Mouse (Mus musculus) stomach, embryonic 16.5 days (tissue): ENCODE data around the gene Prr15l. TPM values are rescaled to one million over a fixed set of nuclear protein-coding genes. Genes with fewer than 3 reads are reported as not detected.

Experiments used
- ATAC-seq: fragments of 200-750 bp; cut with Nextera tagmentation; 2 replicates; pipeline ENCODE4 v1.8.0; 2017; ENCODE audit warnings: moderate number of reproducible peaks, moderate TSS enrichment; ENCODE audit not compliant: insufficient read depth, low FRiP score
- H3K27ac ChIP-seq: fragments of 300-500 bp; sonication (generic); 2 replicates; pipeline ENCODE4 v1.5.1; 2014; ENCODE audit warnings: low read length
- H3K27me3 ChIP-seq: fragments of 300-500 bp; sonication (generic); 2 replicates; pipeline ENCODE4 v1.6.1; 2014; ENCODE audit warnings: low read length, control low read depth, mixed read lengths; ENCODE audit not compliant: control insufficient read depth, insufficient read depth
- H3K36me3 ChIP-seq: fragments of 300-500 bp; sonication (generic); 2 replicates; pipeline ENCODE4 v1.6.1; 2014; ENCODE audit warnings: low read length; ENCODE audit not compliant: control insufficient read depth, insufficient read depth
- H3K4me1 ChIP-seq: fragments of 300-500 bp; sonication (generic); 2 replicates; pipeline ENCODE4 v1.6.1; 2014; ENCODE audit warnings: low read length, control low read depth, mixed read lengths; ENCODE audit not compliant: control insufficient read depth, insufficient read depth
- H3K4me2 ChIP-seq: fragments of 300-500 bp; sonication (generic); 2 replicates; pipeline ENCODE4 v1.6.1; 2014; ENCODE audit warnings: low read depth, low read length, mixed read lengths
- H3K4me3 ChIP-seq: fragments of 300-500 bp; sonication (generic); replicated peaks from 2 replicates; pipeline ENCODE4 v1.5.1; 2014; ENCODE audit warnings: mild to moderate bottlenecking, low read length
- H3K9ac ChIP-seq: fragments of 300-500 bp; sonication (generic); 2 replicates; pipeline ENCODE4 v1.6.1; 2014; ENCODE audit warnings: low read length
- H3K9me3 ChIP-seq: fragments of 300-500 bp; sonication (generic); replicated peaks from 2 replicates; pipeline ENCODE4 v1.6.1; 2016; ENCODE audit warnings: low read length, control low read depth; ENCODE audit not compliant: control insufficient read depth
- WGBS: fragments of 180-500 bp; shearing (Covaris S2); extraction: QIAGEN DNeasy Blood & Tissue Kit; methylation state at CpG from one replicate; pipeline ENCODE4 v1.1.7; 2014; 5-methylcytosine and 5-hydroxymethylcytosine counted together
- polyA plus RNA-seq: library from polyadenylated mRNA; unstranded; fragments of >200 nt; fragmentation: Nextera tagmentation; extraction: Ambion mirVana; gene quantifications from 2 replicates; pipeline ENCODE4 v1.2.1, GENCODE M21; 2015

Prr15l gene
- polyA plus RNA-seq, 1 experiment from 2014 or later: 70.8 TPM

- 68% methylated on average over 16 of the region's 16 CpGs for WGBS
- Histone ChIP-seq H3K27ac (no peak overlapping the region), H3K9ac (no peak overlapping the region), H3K4me2 (no peak overlapping the region), H3K4me1 (peaks cover 24% of the 10 kb centered on the region), H3K9me3 (no peaks in the 10 kb centered on the region), H3K4me3 (no peak overlapping the region), H3K36me3 (no peaks in the 10 kb centered on the region), H3K27me3 (no peaks in the 10 kb centered on the region)
- ATAC-seq: no peak
Observed at GRCm38 (mm10) chr11:96940578-96941465, 12.9 kb downstream of the Prr15l start.

- Histone ChIP-seq H3K4me3 (no peak overlapping the region), H3K36me3 (no peaks in the 10 kb centered on the region), H3K27ac (no peak overlapping the region), H3K4me2 (no peak overlapping the region), H3K27me3 (no peaks in the 10 kb centered on the region), H3K9me3 (no peaks in the 10 kb centered on the region), H3K9ac (no peak overlapping the region), H3K4me1 (peaks cover 22% of the 10 kb centered on the region; the same call in 1 of the 2 replicates)
- no peak for ATAC-seq
- 65% methylated on average over 6 of the region's 6 CpGs for WGBS
Observed at GRCm38 (mm10) chr11:96941989-96942590, 14.2 kb downstream of the Prr15l start.

- peak within 1 kb of the TSS; percentile 74 for H3K9ac ChIP-seq
- under 1% methylated on average over 29 of the region's 29 CpGs for WGBS
Observed at GRCm38 (mm10) chr11:96943746-96944304, 15.9 kb downstream of the Prr15l start, which contains the start of gene Pnpo. Pnpo (minus strand) TSS chr11:96943986.

GRCm38 (mm10) chr11:96944844-96945580 lies 17.1 kb downstream of the Prr15l start:
- Histone ChIP-seq H3K4me3 (peak overlapping the region; percentile 63), H3K4me1 (0 out of 2 replicates have a peak, but pooled peaks cover 10% of the 10 kb centered on the region), H3K4me2 (peak overlapping the region; percentile 93), H3K27me3 (no peaks in the 10 kb centered on the region), H3K9ac (peak overlapping the region; percentile 70), H3K27ac (0 out of 2 replicates have a peak overlapping the region, but pooled peaks have one; percentile 30), H3K9me3 (no peaks in the 10 kb centered on the region), H3K36me3 (no peaks in the 10 kb centered on the region)
- no peak for ATAC-seq
- 65% methylated on average over 14 of the region's 14 CpGs for WGBS

More at GRCm38 (mm10) chr11:96943746-96944304, 15.9 kb downstream of the Prr15l start, which contains the start of gene Pnpo:
- peak; percentile 95 for ATAC-seq
- peak within 1 kb of the TSS; percentile 63 for H3K4me3 ChIP-seq
- H3K4me2 ChIP-seq: peak within 1 kb of the TSS; percentile 93
- no peaks in the 10 kb centered on the region for H3K27me3 ChIP-seq
- 0 out of 2 replicates have a peak, but pooled peaks cover 11% of the 10 kb centered on the region for H3K4me1 ChIP-seq
- H3K9me3 ChIP-seq: no peaks in the 10 kb centered on the region
- H3K27ac ChIP-seq: peak within 1 kb of the TSS; percentile 72
- H3K36me3 ChIP-seq: no peaks in the 10 kb centered on the region

- no peaks in the 10 kb centered on the region for H3K27me3 ChIP-seq
- no peak overlapping the region for H3K4me2 ChIP-seq
- H3K4me1 ChIP-seq: 0 out of 2 replicates have a peak, but pooled peaks cover 10% of the 10 kb centered on the region
- H3K9me3 ChIP-seq: no peaks in the 10 kb centered on the region
- no peak overlapping the region for H3K9ac ChIP-seq
- no peak for ATAC-seq
- no peaks in the 10 kb centered on the region for H3K36me3 ChIP-seq
- WGBS: 86% methylated on average over 9 of the region's 9 CpGs
- H3K4me3 ChIP-seq: no peak overlapping the region
- no peak overlapping the region for H3K27ac ChIP-seq
Observed at GRCm38 (mm10) chr11:96946498-96946897, 18.6 kb downstream of the Prr15l start.

GRCm38 (mm10) chr11:96947849-96948248 lies 19.9 kb downstream of the Prr15l start:
- no peaks in the 10 kb centered on the region for H3K27me3 ChIP-seq

GRCm38 (mm10) chr11:96950767-96951166 lies 22.9 kb downstream of the Prr15l start:
- Histone ChIP-seq H3K27me3 (no peaks in the 10 kb centered on the region), H3K9me3 (no peaks in the 10 kb centered on the region), H3K4me1 (peaks cover 12% of the 10 kb centered on the region; the same call in 1 of the 2 replicates), H3K36me3 (no peaks in the 10 kb centered on the region), H3K4me2 (no peak overlapping the region), H3K9ac (no peak overlapping the region), H3K4me3 (no peak overlapping the region), H3K27ac (no peak overlapping the region)
- 96% methylated on average over 3 of the region's 3 CpGs for WGBS
- no peak for ATAC-seq

More at GRCm38 (mm10) chr11:96947849-96948248, 19.9 kb downstream of the Prr15l start:
- Histone ChIP-seq H3K4me3 (no peak overlapping the region), H3K27ac (peak overlapping the region; percentile 11), H3K4me1 (0 out of 2 replicates have a peak, but pooled peaks cover 10% of the 10 kb centered on the region), H3K4me2 (no peak overlapping the region), H3K36me3 (no peaks in the 10 kb centered on the region), H3K9me3 (no peaks in the 10 kb centered on the region), H3K9ac (no peak overlapping the region)
- no peak for ATAC-seq
- WGBS: 77% methylated on average over 4 of the region's 4 CpGs

- Histone ChIP-seq H3K4me2 (no peak overlapping the region), H3K9ac (no peak overlapping the region), H3K4me1 (peaks cover 15% of the 10 kb centered on the region; the same call in 1 of the 2 replicates), H3K27me3 (no peaks in the 10 kb centered on the region), H3K9me3 (no peaks in the 10 kb centered on the region), H3K27ac (no peak overlapping the region), H3K36me3 (peaks cover 6% of the 10 kb centered on the region), H3K4me3 (no peak overlapping the region)
- 72% methylated on average over 10 of the region's 10 CpGs for WGBS
- ATAC-seq: no peak
Observed at GRCm38 (mm10) chr11:96952426-96952825, 24.5 kb downstream of the Prr15l start.
